Mouse (Mus musculus): ENCODE results near the gene Bud13.

The Bud13 gene

GRCm38 (mm10) chr9:46337852-46338291 is 55.1 kb downstream of the Bud13 start:
- DNase-seq (ENCODE audit: low spot score) = no peak

GRCm38 (mm10) chr9:46338384-46338783 is 55.6 kb downstream of the Bud13 start:
- DNase-seq (ENCODE audit: low spot score) = no peak

GRCm38 (mm10) chr9:46339051-46339652 is 56.3 kb downstream of the Bud13 start:
- DNase-seq (ENCODE audit: low spot score) = no peak

GRCm38 (mm10) chr9:46345887-46346665 is 63.3 kb downstream of the Bud13 start:
- no peak for DNase-seq (ENCODE audit: low spot score)

All from urinary bladder, postnatal 25 days (tissue).